Mouse (Mus musculus) ES-CJ7 (cell line): ENCODE measurements around the gene 4930522H14Rik.

ENCODE experiments used
- DNase-seq: peaks from one replicate; pipeline ENCODE4 v3.0.0; 2011; ENCODE audit warnings: low read depth, low spot score

4930522H14Rik gene

GRCm38 (mm10) chr4:109475577-109476553 is 55.2 kb downstream of the 4930522H14Rik start:
- DNase-seq: peak; percentile 38

- DNase-seq: no peak
Measured at GRCm38 (mm10) chr4:109475078-109475477, 56.0 kb downstream of the 4930522H14Rik start.

GRCm38 (mm10) chr4:109472566-109472965 is 58.5 kb downstream of the 4930522H14Rik start:
- no peak for DNase-seq

GRCm38 (mm10) chr4:109471606-109472005 is 59.5 kb downstream of the 4930522H14Rik start:
- DNase-seq: no peak

GRCm38 (mm10) chr4:109467687-109468086 is 63.4 kb downstream of the 4930522H14Rik start:
- no peak for DNase-seq

GRCm38 (mm10) chr4:109463892-109464291 is 67.2 kb downstream of the 4930522H14Rik start:
- DNase-seq: no peak

GRCm38 (mm10) chr4:109460421-109461179 is 70.5 kb downstream of the 4930522H14Rik start:
- DNase-seq: no peak

- DNase-seq: no peak
Measured at GRCm38 (mm10) chr4:109456821-109457220, 74.3 kb downstream of the 4930522H14Rik start.
